Mouse (Mus musculus): ENCODE measurements around the gene Taar9. TPM values are rescaled to one million over a fixed set of nuclear protein-coding genes. Genes with fewer than 3 reads are reported as not detected.
"Not testable (repeated sequence)": the region's sequence is repeated elsewhere in the genome, so short reads cannot be mapped to it uniquely, and the experiment has no call there.

The Taar9 gene
- total RNA-seq, 4 experiments from 2014 or later = not detected

DNA sequence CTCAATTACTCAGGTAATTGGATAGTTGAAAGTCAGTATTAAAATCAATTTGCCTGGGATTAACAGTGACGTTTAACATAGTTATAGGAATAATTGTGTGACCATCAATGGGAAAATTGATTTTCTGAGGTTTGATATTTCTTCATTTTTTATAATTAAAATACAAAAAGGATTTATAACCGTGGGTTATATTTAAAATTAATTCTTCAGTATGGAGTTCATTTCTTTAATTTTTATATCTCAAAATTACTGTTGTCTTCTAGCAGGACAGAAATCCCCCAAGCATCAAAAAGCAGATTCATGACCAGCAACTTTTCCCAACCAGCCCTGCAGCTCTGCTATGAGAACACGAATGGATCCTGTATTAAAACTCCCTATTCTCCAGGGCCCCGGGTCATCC, 33.1 kb downstream of the Taar9 start, which contains the start of gene Taar8a:
Taar8a (plus strand) TSS at position 301 of the 400 bp plus-strand sequence.
- not testable (repeated sequence) for DNase-seq

DNA sequence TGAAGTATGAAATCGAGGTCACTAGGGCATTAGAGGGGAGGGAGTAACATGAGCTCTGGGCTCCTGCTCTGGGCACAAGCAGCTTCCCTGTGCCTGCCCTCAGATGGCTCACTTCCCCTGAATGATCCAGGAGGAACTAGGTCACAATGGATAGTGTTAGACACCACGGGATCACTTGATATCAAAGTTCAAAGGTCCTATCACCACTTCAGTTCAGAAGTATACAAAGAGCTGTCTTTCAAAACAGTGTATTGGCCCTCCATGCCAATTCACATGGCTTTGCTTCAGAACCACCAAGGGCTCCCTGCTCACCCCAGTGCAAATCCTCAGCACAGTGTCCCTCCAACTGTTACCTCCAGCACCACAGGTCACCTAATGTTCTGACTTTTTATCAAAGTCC, 34.6 kb downstream of the Taar9 start:
- not testable (repeated sequence) for DNase-seq

DNA sequence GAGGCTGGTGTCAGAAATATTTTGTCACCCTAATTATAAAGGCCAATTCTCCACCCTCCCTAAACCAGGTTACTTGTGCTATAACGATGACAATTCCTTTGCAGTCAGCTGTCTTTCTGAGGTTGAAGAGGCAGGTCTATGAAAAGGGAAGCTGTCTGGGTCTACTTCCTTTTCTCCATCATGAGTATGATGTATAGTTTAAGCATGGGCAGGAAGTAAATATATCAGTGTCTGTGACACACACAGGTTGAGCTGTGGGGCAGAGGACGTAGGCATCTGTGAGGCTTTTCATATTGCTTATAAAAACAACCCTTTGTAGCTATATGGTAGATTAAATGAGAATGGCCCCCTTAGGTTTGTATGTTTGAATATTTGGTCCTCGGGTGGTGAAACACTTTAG, 50.3 kb downstream of the Taar9 start:
- DNase-seq = no peak

Other genes with a start within 250 kb of the Taar9 start
- 10 to 100 TPM; 29.6 to 37.3 (median 32.2) TPM for gene Vnn1, start 214.8 kb downstream of the Taar9 start, total RNA-seq (2022)
- gene Taar1, start 189.2 kb downstream of the Taar9 start, total RNA-seq (2022) = not detected
- gene Taar2, start 171.0 kb downstream of the Taar9 start, total RNA-seq (2022) = not detected
- not detected for gene Taar3, start 160.0 kb downstream of the Taar9 start, total RNA-seq (2022)
- gene Taar4, start 149.0 kb downstream of the Taar9 start, total RNA-seq (2022) = not detected
- gene Taar5, start 138.8 kb downstream of the Taar9 start, total RNA-seq (2022) = not detected
- gene Taar6, start 123.9 kb downstream of the Taar9 start, total RNA-seq (2022) = not detected
- not detected for gene Taar7a, start 116.1 kb downstream of the Taar9 start, total RNA-seq (2022)
- gene Taar7b, start 109.6 kb downstream of the Taar9 start, total RNA-seq (2022) = not detected
- gene Taar7d, start 82.3 kb downstream of the Taar9 start, total RNA-seq (2022) = not detected
- not detected for gene Taar7e, start 71.9 kb downstream of the Taar9 start, total RNA-seq (2022)
- not detected for gene Taar7f, start 60.0 kb downstream of the Taar9 start, total RNA-seq (2022)
- gene Taar8a, start 33.0 kb downstream of the Taar9 start, total RNA-seq (2022) = not detected
- not detected for gene Taar8b, start 17.2 kb downstream of the Taar9 start, total RNA-seq (2022)
- gene Taar8c, start 7.6 kb downstream of the Taar9 start, total RNA-seq (2022) = not detected
- 100 to 1,000 TPM; 142 to 198 (median 186) TPM for gene Stx7, start 39.8 kb upstream of the Taar9 start, total RNA-seq (2022)
- gene Moxd1, start 114.0 kb upstream of the Taar9 start, total RNA-seq (2022) = under 1 TPM in 3 of 4 experiments, not detected in 1; 0.15 to 0.27 (median 0.15) TPM